Mouse (Mus musculus) intestine, postnatal 0 days (tissue): Measurements from ENCODE around the gene Zfp213. TPM values are rescaled to one million over a fixed set of nuclear protein-coding genes. Genes with fewer than 3 reads are reported as not detected.
A peak's percentile ranks its signal among the peaks of the same experiment; 100 is the strongest.

Experiments used
- ATAC-seq: fragments of 200-750 bp; cut with Nextera tagmentation; 2 replicates; pipeline ENCODE4 v1.8.0; 2017; ENCODE audit warnings: mild to moderate bottlenecking, moderate TSS enrichment, moderate library complexity
- H3K27ac ChIP-seq: fragments of 300-500 bp; sonication (generic); 2 replicates; pipeline ENCODE4 v1.5.1; 2014; ENCODE audit warnings: mild to moderate bottlenecking, low read depth, low read length, moderate library complexity
- H3K27me3 ChIP-seq: fragments of 300-500 bp; sonication (generic); replicated peaks from 2 replicates; pipeline ENCODE4 v1.6.1; 2014; ENCODE audit warnings: low read length, mixed read lengths; ENCODE audit not compliant: control insufficient read depth, insufficient read depth
- H3K36me3 ChIP-seq: fragments of 300-500 bp; sonication (generic); 2 replicates; pipeline ENCODE4 v1.6.1; 2014; ENCODE audit warnings: mild to moderate bottlenecking, moderate library complexity; ENCODE audit not compliant: control insufficient read depth, insufficient read depth
- H3K4me1 ChIP-seq: fragments of 300-500 bp; sonication (generic); replicated peaks from 2 replicates; pipeline ENCODE4 v1.6.1; 2014; ENCODE audit warnings: antibody characterized with exemption, low read length, mixed read lengths; ENCODE audit not compliant: control insufficient read depth, insufficient read depth
- H3K4me2 ChIP-seq: fragments of 300-500 bp; sonication (generic); replicated peaks from 2 replicates; pipeline ENCODE4 v1.6.1; 2014; ENCODE audit warnings: low read depth, mild to moderate bottlenecking, moderate library complexity
- H3K4me3 ChIP-seq: fragments of 300-500 bp; sonication (generic); 2 replicates; pipeline ENCODE4 v1.5.1; 2014; ENCODE audit warnings: low read depth, low read length
- H3K9ac ChIP-seq: fragments of 300-500 bp; sonication (generic); 2 replicates; pipeline ENCODE4 v1.6.1; 2014; ENCODE audit warnings: mild to moderate bottlenecking, low read depth, low read length
- H3K9me3 ChIP-seq: fragments of 300-500 bp; sonication (generic); 2 replicates; pipeline ENCODE4 v1.6.1; 2016; ENCODE audit warnings: mixed run types; ENCODE audit not compliant: control insufficient read depth
- CTCF ChIP-seq: sonication (generic); IDR thresholded peaks from 2 replicates; pipeline ENCODE4 v1.5.1; 2016; ENCODE audit warnings: low read depth, mild to moderate bottlenecking, control low read depth, antibody characterized with exemption, moderate library complexity
- WGBS: fragments of 180-500 bp; shearing (Covaris S2); extraction: QIAGEN DNeasy Blood & Tissue Kit; methylation state at CpG from one replicate; pipeline ENCODE4 v1.1.7; 2014; 5-methylcytosine and 5-hydroxymethylcytosine counted together
- polyA plus RNA-seq: library from polyadenylated mRNA; unstranded; fragments of >200 nt; fragmentation: Nextera tagmentation; extraction: Ambion mirVana; gene quantifications from 2 replicates; pipeline ENCODE4 v1.2.1, GENCODE M21; 2015

Gene Zfp213
- polyA plus RNA-seq, 1 experiment from 2014 or later: 8.1 TPM

- Histone ChIP-seq H3K27ac (no peak overlapping the region), H3K4me3 (no peak overlapping the region), H3K27me3 (peaks cover 5% of the 10 kb centered on the region; the same call in 1 of the 2 replicates), H3K36me3 (no peaks in the 10 kb centered on the region), H3K9me3 (no peaks in the 10 kb centered on the region), H3K9ac (no peak overlapping the region), H3K4me1 (peaks cover 4% of the 10 kb centered on the region), H3K4me2 (peak overlapping the region; percentile 46)
- TF ChIP-seq CTCF: no peak
- ATAC-seq: no peak
- WGBS: 23% methylated on average over 4 of the region's 4 CpGs
These were observed 21.2 kb downstream of the Zfp213 start for GRCm38 (mm10) chr17:23542835-23543234.

- peaks cover 6% of the 10 kb centered on the region for H3K4me1 ChIP-seq
- ATAC-seq: no peak
- peaks cover 7% of the 10 kb centered on the region; the same call in 1 of the 2 replicates for H3K27me3 ChIP-seq
- no peaks in the 10 kb centered on the region for H3K36me3 ChIP-seq
- no peak overlapping the region for H3K27ac ChIP-seq
- 21% methylated on average over 12 of the region's 12 CpGs for WGBS
- no peaks in the 10 kb centered on the region for H3K9me3 ChIP-seq
- H3K4me2 ChIP-seq: peak overlapping the region; percentile 37; the same call in 1 of the 2 replicates
- TF ChIP-seq CTCF: no peak
- 0 out of 2 replicates have a peak overlapping the region, but pooled peaks have one; percentile 13 for H3K4me3 ChIP-seq
- no peak overlapping the region for H3K9ac ChIP-seq
These were observed 21.9 kb downstream of the Zfp213 start for GRCm38 (mm10) chr17:23542004-23542720.

- WGBS: 44% methylated on average over 31 of the region's 31 CpGs
- no peak for ATAC-seq
- H3K9me3 ChIP-seq: no peaks in the 10 kb centered on the region
- H3K27me3 ChIP-seq: peaks cover 9% of the 10 kb centered on the region; the same call in 1 of the 2 replicates
- no peak overlapping the region for H3K9ac ChIP-seq
- H3K36me3 ChIP-seq: no peaks in the 10 kb centered on the region
- H3K4me2 ChIP-seq: no peak overlapping the region
- no peak overlapping the region for H3K4me3 ChIP-seq
- TF ChIP-seq CTCF: no peak
- peaks cover 6% of the 10 kb centered on the region for H3K4me1 ChIP-seq
- no peak overlapping the region for H3K27ac ChIP-seq
These were observed 23.2 kb downstream of the Zfp213 start for GRCm38 (mm10) chr17:23540605-23541475.

- ATAC-seq: no peak
- Histone ChIP-seq H3K27ac (no peak overlapping the region), H3K4me1 (peaks cover 6% of the 10 kb centered on the region), H3K9me3 (no peaks in the 10 kb centered on the region), H3K4me3 (no peak overlapping the region), H3K36me3 (no peaks in the 10 kb centered on the region), H3K9ac (no peak overlapping the region), H3K4me2 (no peak overlapping the region), H3K27me3 (peaks cover 9% of the 10 kb centered on the region; the same call in 1 of the 2 replicates)
- 54% methylated on average over 3 of the region's 3 CpGs for WGBS
- TF ChIP-seq CTCF: no peak
These were observed 23.9 kb downstream of the Zfp213 start for GRCm38 (mm10) chr17:23540106-23540505.

GRCm38 (mm10) chr17:23539608-23540007 is 24.4 kb downstream of the Zfp213 start:
- H3K9ac ChIP-seq: no peak overlapping the region
- H3K4me1 ChIP-seq: peaks cover 6% of the 10 kb centered on the region
- 96% methylated on average over 5 of the region's 5 CpGs for WGBS
- no peak for ATAC-seq
- no peak for TF ChIP-seq CTCF
- H3K27me3 ChIP-seq: peaks cover 9% of the 10 kb centered on the region; the same call in 1 of the 2 replicates
- H3K4me3 ChIP-seq: no peak overlapping the region
- no peaks in the 10 kb centered on the region for H3K36me3 ChIP-seq
- H3K27ac ChIP-seq: no peak overlapping the region
- no peaks in the 10 kb centered on the region for H3K9me3 ChIP-seq
- no peak overlapping the region for H3K4me2 ChIP-seq
